Mouse (Mus musculus) Patski (cell line): Measurements from ENCODE around the gene Gtf2h1. TPM values are rescaled to one million over a fixed set of nuclear protein-coding genes. Genes with fewer than 3 reads are reported as not detected.

Source experiments
- ATAC-seq: fragments of 100-300 bp; one replicate; pipeline ENCODE4 v1.8.0; 2021
- CTCF ChIA-PET: fragments of 350-600 bp; sonication (Branson Sonifier 250); formaldehyde crosslinking; loops from one replicate; lab custom pipeline; 2022; ENCODE audit warnings: inconsistent platforms; lab: Charles Lee
- POLR2A ChIA-PET: fragments of 350-600 bp; sonication (Branson Sonifier 250); formaldehyde crosslinking; loops from one replicate; lab custom pipeline; 2022; ENCODE audit warnings: antibody characterized with exemption, inconsistent platforms; lab: Charles Lee
- DNase-seq: peaks from one replicate; pipeline ENCODE4 v3.0.0-alpha.2; 2011; ENCODE audit warnings: low read depth, low spot score
- H3K27me3 ChIP-seq: fragments of 371-371 bp; one replicate; pipeline ENCODE4 v1.5.1; 2021
- CTCF ChIP-seq: fragments of 100-300 bp; IDR thresholded peaks from one replicate; pipeline ENCODE4 v1.5.1; 2021
- in situ Hi-C: fragments of 300-500 bp; cut with MboI; formaldehyde crosslinking; loops from 3 replicates; pipeline ENCODE4 v1.11.1; 2018; ENCODE audit warnings: low pct_unique_long_range_greater_than_20kb, mixed read lengths
- polyA plus RNA-seq: library from polyadenylated mRNA; unstranded; gene quantifications from one replicate; pipeline ENCODE4 v1.2.3, GENCODE M21; 2021

The Gtf2h1 gene
- polyA plus RNA-seq, result 45.2 TPM

DNA sequence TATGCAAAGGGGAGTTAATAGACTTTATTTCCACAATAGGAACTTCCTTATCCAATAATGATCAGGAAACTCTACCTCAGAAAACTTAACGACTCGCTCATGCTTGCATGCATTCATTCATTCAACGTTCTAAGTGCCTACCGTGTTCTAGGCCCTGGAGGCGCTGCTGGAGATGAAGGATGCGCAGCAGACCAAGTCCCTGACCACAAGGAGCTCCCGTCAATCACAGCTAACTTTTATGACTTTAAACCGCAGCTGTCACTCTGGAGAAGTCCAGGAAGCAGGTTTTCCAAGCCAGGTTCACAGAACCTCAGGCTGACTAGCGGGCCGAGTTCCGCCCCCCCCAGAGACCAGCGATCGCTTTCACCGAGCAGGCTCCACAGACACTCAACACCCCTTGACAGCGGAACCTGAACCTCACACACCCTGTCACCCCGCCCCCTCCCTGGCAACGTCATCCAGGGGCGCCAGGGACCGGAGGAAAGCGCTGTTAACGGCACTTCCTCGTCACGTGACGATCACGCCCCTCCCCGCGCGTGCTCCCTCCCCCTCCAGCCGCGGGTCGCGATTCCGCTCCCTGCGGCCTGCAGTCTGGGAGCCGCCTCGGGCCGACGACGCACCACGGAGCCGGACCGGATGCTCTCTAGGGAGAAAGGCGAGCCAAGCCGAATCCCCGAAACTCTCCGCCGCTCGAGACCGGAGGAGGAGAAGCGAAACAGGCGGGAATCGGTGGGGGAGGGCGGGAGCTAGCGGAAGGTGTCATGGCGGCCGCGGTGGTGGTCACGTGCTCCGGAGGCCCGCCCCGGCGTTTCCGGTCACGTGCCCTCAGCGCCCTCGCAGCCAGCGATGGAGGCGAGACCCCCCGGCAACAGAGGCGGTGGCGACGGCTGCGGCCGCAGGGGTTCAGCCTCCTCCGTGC is at the start of gene Gtf2h1, which contains the start of gene Hps5:
Gtf2h1 (plus strand) TSS at position 817 of the 919 bp plus-strand sequence.
Hps5 (minus strand) TSS at position 778 of the 919 bp plus-strand sequence.
- in situ Hi-C loops, result loop anchor here (10.0 kb wide), 1 partner anchor 209 kb away; the partner anchor contains the start of gene Spty2d1
- peak; percentile 90 for ATAC-seq
- ChIA-PET CTCF (interaction anchor here (0.8 to 1.1 kb wide), 2 partner anchors 29 to 32 kb away, joined by 3 read pairs; no protein-coding TSS in a partner anchor), POLR2A (interaction anchor here (0.6 to 1.0 kb wide), 4 partner anchors 10 to 1370 kb away, joined by 3 to 4 read pairs (median 4); no protein-coding TSS in a partner anchor)
- DNase-seq, result peak; percentile 68
- H3K27me3 ChIP-seq, result no peaks in the 10 kb centered on the region
- TF ChIP-seq CTCF, result no peak

DNA sequence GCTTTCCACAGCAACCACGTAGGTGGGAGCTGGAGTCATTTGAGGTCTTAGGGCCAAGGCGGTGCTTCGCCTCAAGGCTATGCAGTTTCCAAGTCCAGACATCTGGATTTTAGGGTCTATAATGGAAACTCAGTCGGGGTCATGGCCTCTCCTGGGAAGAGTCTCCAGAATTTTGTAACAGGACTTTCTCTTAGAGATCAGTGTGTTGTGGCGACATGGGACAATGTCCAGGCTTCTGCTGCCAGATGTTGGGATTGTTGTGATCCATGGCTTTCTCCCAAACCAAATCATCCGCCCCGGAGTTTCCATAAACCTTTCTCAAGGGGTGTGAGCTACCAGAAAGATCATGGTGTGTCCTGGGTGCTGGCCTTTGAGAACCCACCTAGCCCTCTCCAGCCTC is 49.5 kb upstream of the Gtf2h1 start:
- ChIA-PET CTCF (interaction anchor here (1.2 to 1.4 kb wide), 2 partner anchors 11 to 35 kb away, joined by 3 to 6 read pairs; no protein-coding TSS in a partner anchor), POLR2A (no interaction called here)
- no peak for ATAC-seq
- H3K27me3 ChIP-seq, result no peaks in the 10 kb centered on the region
- in situ Hi-C loops, result no loop called here
- no peak for TF ChIP-seq CTCF
- DNase-seq, result no peak

DNA sequence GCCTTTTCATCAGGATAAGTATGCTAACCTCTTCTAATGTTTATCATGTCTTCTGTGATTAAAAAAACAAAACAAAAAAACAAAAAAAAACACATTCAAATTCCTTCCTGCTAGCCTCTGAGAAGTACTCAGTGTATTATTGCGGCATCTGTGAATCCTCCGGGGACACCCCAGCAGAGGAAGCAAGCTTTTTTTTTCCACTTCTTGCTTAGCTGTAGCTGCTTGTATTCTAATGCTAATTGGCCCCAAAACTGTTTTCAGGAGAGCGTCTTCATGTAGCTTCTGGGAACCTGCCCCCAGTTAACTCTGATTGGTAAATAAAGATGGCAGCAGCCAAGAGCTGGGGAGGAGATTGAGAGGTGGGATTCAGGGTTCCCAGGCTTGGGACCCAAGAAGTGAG is 47.4 kb upstream of the Gtf2h1 start:
- TF ChIP-seq CTCF, result no peak
- ChIA-PET CTCF (no interaction called here), POLR2A (no interaction called here)
- no peak for ATAC-seq
- no peak for DNase-seq
- in situ Hi-C loops, result no loop called here
- H3K27me3 ChIP-seq, result no peaks in the 10 kb centered on the region

DNA sequence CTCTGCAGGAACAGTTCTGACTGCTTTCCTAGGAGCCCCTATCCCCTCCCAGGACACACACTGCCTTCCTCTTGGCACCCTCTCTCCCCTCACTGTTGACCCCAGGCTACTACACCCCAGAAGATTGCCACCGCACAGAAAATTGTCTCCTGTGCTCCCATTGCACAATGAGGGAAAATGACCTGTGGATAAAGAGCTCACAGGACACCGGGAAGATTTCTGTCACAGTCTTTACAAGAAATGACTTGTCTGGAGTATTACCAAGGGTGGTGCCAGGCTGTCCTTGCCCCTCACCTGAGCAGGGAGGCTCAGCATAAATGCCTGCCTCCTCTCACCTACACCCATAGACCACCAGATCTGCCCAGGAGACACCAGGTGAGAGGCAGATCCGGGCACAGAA is 44.4 kb upstream of the Gtf2h1 start, which contains the start of gene Saa2:
Saa2 (plus strand) TSS at position 301 of the 400 bp plus-strand sequence.
- in situ Hi-C loops, result no loop called here
- DNase-seq (no peak), ATAC-seq (no peak)
- CTCF ChIA-PET, result no interaction called here
- no peak for TF ChIP-seq CTCF
- POLR2A ChIA-PET, result interaction anchor here (0.6 kb wide), 1 partner anchor 9 kb away, joined by 3 read pairs; the partner anchor contains the start of gene Saa1
- no peaks in the 10 kb centered on the region for H3K27me3 ChIP-seq

DNA sequence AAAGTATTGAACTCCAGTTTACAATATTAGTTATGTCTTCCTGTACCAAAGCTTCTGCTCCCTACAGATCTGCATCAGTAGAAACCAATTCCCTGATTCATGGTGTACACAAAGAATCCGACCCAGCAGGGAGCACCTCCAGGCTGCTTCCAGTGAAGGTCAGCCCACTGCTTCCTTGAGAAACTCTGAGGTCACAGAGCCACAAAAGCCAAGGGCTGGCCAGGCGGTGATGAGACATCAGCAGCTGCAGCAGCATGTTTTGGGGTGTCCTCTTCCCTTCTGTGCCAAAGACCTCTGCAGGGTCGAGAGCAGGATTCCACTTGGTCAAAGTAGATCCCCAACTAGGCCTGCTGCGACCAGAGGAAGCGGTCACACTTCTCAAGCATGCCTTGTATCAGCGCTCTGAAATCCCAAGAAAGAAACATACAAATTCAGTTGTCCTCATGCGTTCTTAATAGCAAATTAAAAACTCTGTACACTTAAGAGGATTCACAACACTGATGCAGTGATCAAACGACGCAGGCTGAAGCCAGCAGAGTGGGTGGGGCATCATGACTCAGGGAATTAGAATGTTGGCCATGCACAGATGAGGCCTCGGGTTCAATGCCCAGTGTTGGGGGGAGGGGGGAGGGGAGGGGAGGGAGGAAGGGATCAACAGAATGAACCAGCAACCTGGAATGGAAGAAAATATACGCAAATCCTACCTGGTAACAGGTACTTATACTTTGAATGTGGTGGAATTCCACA is 34.7 kb upstream of the Gtf2h1 start:
- in situ Hi-C loops, result loop anchor here (10.0 kb wide), 1 partner anchor 46 kb away; the partner anchor contains the start of genes Saa3 and Saal1
- POLR2A ChIA-PET, result no interaction called here
- ATAC-seq (no peak), DNase-seq (no peak)
- no peak for TF ChIP-seq CTCF
- no peaks in the 10 kb centered on the region for H3K27me3 ChIP-seq
- CTCF ChIA-PET, result no interaction called here

DNA sequence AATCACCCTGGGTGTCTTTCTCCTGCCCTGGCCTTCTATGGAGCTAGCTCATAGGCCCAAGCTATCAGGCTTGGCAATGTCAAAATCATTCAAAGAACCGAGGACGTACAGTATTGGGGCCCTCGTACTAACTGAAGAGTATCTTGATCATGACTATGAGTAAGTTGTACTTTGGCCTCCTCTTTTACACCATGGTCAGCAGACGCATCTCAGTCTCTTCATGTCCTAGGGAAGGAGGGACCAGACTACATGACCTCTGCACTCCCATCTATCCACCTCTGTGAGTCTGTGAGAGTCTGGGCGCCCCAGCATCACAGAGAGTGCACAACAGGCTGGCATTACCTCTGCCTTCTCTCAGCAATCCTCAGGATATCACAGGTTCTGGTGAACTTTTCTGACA is 33.3 kb upstream of the Gtf2h1 start:
- in situ Hi-C loops, result loop anchor here (10.0 kb wide), 1 partner anchor 48 kb away; the partner anchor contains the start of genes Saa3 and Saal1
- no peak for TF ChIP-seq CTCF
- CTCF ChIA-PET, result no interaction called here
- POLR2A ChIA-PET, result no interaction called here
- DNase-seq (no peak), ATAC-seq (no peak)
- no peaks in the 10 kb centered on the region for H3K27me3 ChIP-seq

DNA sequence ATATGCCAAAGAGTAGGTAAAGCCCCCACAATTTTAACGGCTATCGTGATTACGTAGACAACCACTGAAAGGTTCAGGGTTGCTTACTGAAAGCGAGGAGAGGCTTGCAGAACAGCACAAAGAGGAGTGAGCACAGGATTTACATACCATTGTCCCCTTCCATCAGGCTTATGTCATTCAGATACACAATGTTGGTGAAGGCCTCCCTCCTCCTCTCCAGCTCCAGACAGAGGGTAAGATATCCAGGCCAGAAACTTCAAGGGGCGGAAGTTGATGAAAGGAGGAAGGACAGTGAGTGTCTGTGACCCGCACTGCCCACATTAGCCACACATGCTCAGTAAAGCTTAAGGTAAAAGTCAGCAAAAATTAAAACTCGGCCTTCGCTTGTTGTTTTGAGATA is 31.2 kb upstream of the Gtf2h1 start:
- POLR2A ChIA-PET, result no interaction called here
- no peak for TF ChIP-seq CTCF
- ATAC-seq, result no peak
- DNase-seq, result no peak
- in situ Hi-C loops, result loop anchor here (10.0 kb wide), 1 partner anchor 50 kb away; the partner anchor contains the start of genes Saa3 and Saal1
- H3K27me3 ChIP-seq, result no peaks in the 10 kb centered on the region
- CTCF ChIA-PET, result interaction anchor here (2.0 kb wide), 1 partner anchor 50 kb away, joined by 4 read pairs; the partner anchor contains the start of gene Saa3

DNA sequence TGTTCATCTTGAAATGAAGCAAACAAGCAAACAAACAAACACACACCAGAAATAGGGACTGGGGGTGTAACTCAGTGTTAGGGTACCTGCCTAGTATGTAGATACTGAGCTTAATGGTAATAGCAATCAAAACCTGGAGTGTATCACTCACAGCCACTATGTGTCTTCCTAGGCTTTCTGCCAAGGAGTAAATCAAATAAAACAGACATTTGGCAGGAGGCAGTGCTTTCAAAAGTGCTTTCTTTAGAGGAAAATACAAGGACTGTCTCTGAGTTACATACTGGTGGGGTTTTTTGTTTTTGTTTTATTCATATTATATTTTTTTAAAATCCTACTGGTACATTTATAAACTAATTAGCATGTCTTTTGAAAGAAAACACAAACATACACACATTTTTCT is 28.5 kb upstream of the Gtf2h1 start:
- H3K27me3 ChIP-seq, result no peaks in the 10 kb centered on the region
- DNase-seq (no peak), ATAC-seq (no peak)
- in situ Hi-C loops, result loop anchor here (10.0 kb wide), 1 partner anchor 53 kb away; the partner anchor contains the start of genes Saa3 and Saal1
- POLR2A ChIA-PET, result interaction anchor here (0.8 kb wide), 1 partner anchor 9 kb away, joined by 3 read pairs; no protein-coding TSS in a partner anchor
- no peak for TF ChIP-seq CTCF
- CTCF ChIA-PET, result interaction anchor here (1.5 to 2.4 kb wide), 2 partner anchors 10 to 53 kb away, joined by 7 read pairs; no protein-coding TSS in a partner anchor

DNA sequence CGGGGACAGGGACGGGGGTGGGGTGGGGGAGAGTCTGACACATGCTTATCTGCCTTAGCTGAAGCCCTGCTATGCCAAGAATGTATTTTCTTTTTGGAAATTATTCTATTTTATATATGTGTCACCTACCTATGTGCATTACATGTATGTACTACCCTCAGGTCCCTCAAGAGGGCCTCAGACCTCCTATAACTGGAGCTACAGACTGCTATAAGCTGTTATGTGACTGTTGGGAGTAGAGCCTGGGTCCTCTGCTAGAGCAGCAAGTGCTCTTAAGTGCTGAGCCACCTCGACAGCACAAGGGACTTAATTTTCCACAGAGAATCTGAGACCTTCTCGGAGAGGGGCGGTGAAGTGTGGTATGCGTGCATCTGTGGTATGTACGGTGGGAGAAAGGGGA is 27.5 kb upstream of the Gtf2h1 start:
- no peak for TF ChIP-seq CTCF
- ATAC-seq (no peak), DNase-seq (no peak)
- POLR2A ChIA-PET, result no interaction called here
- in situ Hi-C loops, result loop anchor here (10.0 kb wide), 1 partner anchor 54 kb away; the partner anchor contains the start of genes Saa3 and Saal1
- no peaks in the 10 kb centered on the region for H3K27me3 ChIP-seq
- CTCF ChIA-PET, result interaction anchor here (1.7 to 2.4 kb wide), 3 partner anchors 11 to 58 kb away, joined by 5 to 7 read pairs (median 6); partner anchors contain the start of gene Saal1
